Mouse (Mus musculus) kidney, embryonic 14.5 days (tissue): ENCODE measurements around the gene Mlph. TPM values are rescaled to one million over a fixed set of nuclear protein-coding genes. Genes with fewer than 3 reads are reported as not detected.
A peak's percentile ranks its signal among the peaks of the same experiment; 100 is the strongest.

ENCODE experiments used
- ATAC-seq: fragments of 200-750 bp; cut with Nextera tagmentation; 2 replicates; pipeline ENCODE4 v1.8.0; 2017; ENCODE audit warnings: moderate number of reproducible peaks, mild to moderate bottlenecking, moderate TSS enrichment, moderate library complexity; ENCODE audit not compliant: low FRiP score, low TSS enrichment
- H3K27ac ChIP-seq: fragments of 300-500 bp; sonication (generic); 2 replicates; pipeline ENCODE4 v1.5.1; 2014; ENCODE audit warnings: low read depth, mild to moderate bottlenecking, low read length, moderate library complexity, mixed read lengths
- H3K27me3 ChIP-seq: fragments of 300-500 bp; sonication (generic); 2 replicates; pipeline ENCODE4 v1.6.1; 2014; ENCODE audit warnings: mild to moderate bottlenecking, low read length; ENCODE audit not compliant: control insufficient read depth, insufficient read depth
- H3K36me3 ChIP-seq: fragments of 300-500 bp; sonication (generic); 2 replicates; pipeline ENCODE4 v1.6.1; 2014; ENCODE audit warnings: low read length, mixed read lengths; ENCODE audit not compliant: control insufficient read depth, insufficient read depth
- H3K4me1 ChIP-seq: fragments of 300-500 bp; sonication (generic); 2 replicates; pipeline ENCODE4 v1.6.1; 2014; ENCODE audit warnings: low read length, mixed read lengths; ENCODE audit not compliant: control insufficient read depth, insufficient read depth
- H3K4me2 ChIP-seq: fragments of 300-500 bp; sonication (generic); replicated peaks from 2 replicates; pipeline ENCODE4 v1.6.1; 2014; ENCODE audit warnings: low read depth, mild to moderate bottlenecking, low read length
- H3K4me3 ChIP-seq: fragments of 300-500 bp; sonication (generic); 2 replicates; pipeline ENCODE4 v1.5.1; 2014; ENCODE audit warnings: mild to moderate bottlenecking, low read length
- H3K9ac ChIP-seq: fragments of 300-500 bp; sonication (generic); 2 replicates; pipeline ENCODE4 v1.6.1; 2014; ENCODE audit warnings: low read depth, mild to moderate bottlenecking, low read length, moderate library complexity
- H3K9me3 ChIP-seq: fragments of 300-500 bp; sonication (generic); 2 replicates; pipeline ENCODE4 v1.6.1; 2016; ENCODE audit warnings: low read length; ENCODE audit not compliant: control insufficient read depth
- WGBS: fragments of 180-500 bp; shearing (Covaris S2); extraction: QIAGEN DNeasy Blood & Tissue Kit; methylation state at CpG from one replicate; pipeline ENCODE4 v1.1.7; 2014; 5-methylcytosine and 5-hydroxymethylcytosine counted together
- polyA plus RNA-seq: library from polyadenylated mRNA; unstranded; fragments of >200 nt; fragmentation: Nextera tagmentation; extraction: Ambion mirVana; gene quantifications from 2 replicates; pipeline ENCODE4 v1.2.1, GENCODE M21; 2014

Gene Mlph
- polyA plus RNA-seq, 1 experiment from 2014 or later = 0.61 TPM

- peaks cover 4% of the 10 kb centered on the region; the same call in 1 of the 2 replicates for H3K9me3 ChIP-seq
- no peak overlapping the region for H3K9ac ChIP-seq
- no peaks in the 10 kb centered on the region for H3K27me3 ChIP-seq
- no peaks in the 10 kb centered on the region for H3K36me3 ChIP-seq
- ATAC-seq = peak; percentile 48; the same call in 1 of the 2 replicates
- H3K4me2 ChIP-seq = no peak overlapping the region
- no peak overlapping the region for H3K27ac ChIP-seq
- 78% methylated on average over 3 of the region's 3 CpGs for WGBS
- no peak overlapping the region for H3K4me3 ChIP-seq
- 0 out of 2 replicates have a peak, but pooled peaks cover 5% of the 10 kb centered on the region for H3K4me1 ChIP-seq
Observed at GRCm38 (mm10) chr1:90895004-90895403, 19.9 kb upstream of the Mlph start.

GRCm38 (mm10) chr1:90896281-90896680, 18.6 kb upstream of the Mlph start:
- no peak overlapping the region for H3K4me3 ChIP-seq
- no peaks in the 10 kb centered on the region for H3K27me3 ChIP-seq
- H3K9ac ChIP-seq = no peak overlapping the region
- H3K9me3 ChIP-seq = no peaks in the 10 kb centered on the region; the same call in 1 of the 2 replicates
- H3K36me3 ChIP-seq = no peaks in the 10 kb centered on the region
- H3K27ac ChIP-seq = no peak overlapping the region
- H3K4me1 ChIP-seq = 0 out of 2 replicates have a peak, but pooled peaks cover 5% of the 10 kb centered on the region
- no peak for ATAC-seq
- no peak overlapping the region for H3K4me2 ChIP-seq
- WGBS = 79% methylated on average over 4 of the region's 4 CpGs

GRCm38 (mm10) chr1:90896741-90897361, 18.0 kb upstream of the Mlph start:
- H3K9ac ChIP-seq = no peak overlapping the region
- ATAC-seq = peak; percentile 83
- WGBS = 29% methylated on average over 14 of the region's 14 CpGs
- no peaks in the 10 kb centered on the region for H3K36me3 ChIP-seq
- peak overlapping the region; percentile 65 for H3K27ac ChIP-seq
- H3K4me2 ChIP-seq = no peak overlapping the region; the same call in 1 of the 2 replicates
- H3K27me3 ChIP-seq = no peaks in the 10 kb centered on the region
- H3K4me1 ChIP-seq = 0 out of 2 replicates have a peak, but pooled peaks cover 5% of the 10 kb centered on the region
- H3K4me3 ChIP-seq = no peak overlapping the region
- H3K9me3 ChIP-seq = no peaks in the 10 kb centered on the region

GRCm38 (mm10) chr1:90898012-90898411, 16.9 kb upstream of the Mlph start:
- Histone ChIP-seq H3K4me1 (0 out of 2 replicates have a peak, but pooled peaks cover 10% of the 10 kb centered on the region), H3K27me3 (no peaks in the 10 kb centered on the region), H3K36me3 (no peaks in the 10 kb centered on the region), H3K27ac (no peak overlapping the region), H3K4me3 (no peak overlapping the region), H3K9ac (no peak overlapping the region), H3K9me3 (no peaks in the 10 kb centered on the region), H3K4me2 (no peak overlapping the region)
- no peak for ATAC-seq
- 32% methylated on average over 1 of the region's 1 CpGs for WGBS

GRCm38 (mm10) chr1:90899816-90900215, 15.1 kb upstream of the Mlph start:
- Histone ChIP-seq H3K4me2 (no peak overlapping the region), H3K4me3 (no peak overlapping the region), H3K36me3 (no peaks in the 10 kb centered on the region), H3K27ac (no peak overlapping the region), H3K27me3 (no peaks in the 10 kb centered on the region), H3K9ac (no peak overlapping the region), H3K4me1 (0 out of 2 replicates have a peak, but pooled peaks cover 13% of the 10 kb centered on the region), H3K9me3 (no peaks in the 10 kb centered on the region)
- WGBS = 80% methylated on average over 5 of the region's 5 CpGs
- no peak for ATAC-seq

- Histone ChIP-seq H3K27ac (no peak overlapping the region), H3K9me3 (no peaks in the 10 kb centered on the region), H3K36me3 (no peaks in the 10 kb centered on the region), H3K4me1 (0 out of 2 replicates have a peak, but pooled peaks cover 13% of the 10 kb centered on the region), H3K9ac (no peak overlapping the region), H3K4me2 (no peak overlapping the region), H3K27me3 (no peaks in the 10 kb centered on the region), H3K4me3 (no peak overlapping the region)
- no peak for ATAC-seq
- 39% methylated on average over 6 of the region's 6 CpGs for WGBS
Observed at GRCm38 (mm10) chr1:90900406-90900805, 14.5 kb upstream of the Mlph start.

GRCm38 (mm10) chr1:90901246-90901645, 13.6 kb upstream of the Mlph start:
- 88% methylated on average over 4 of the region's 4 CpGs for WGBS
- Histone ChIP-seq H3K9me3 (no peaks in the 10 kb centered on the region), H3K4me1 (0 out of 2 replicates have a peak, but pooled peaks cover 13% of the 10 kb centered on the region), H3K27me3 (no peaks in the 10 kb centered on the region), H3K27ac (no peak overlapping the region), H3K36me3 (no peaks in the 10 kb centered on the region), H3K9ac (no peak overlapping the region), H3K4me2 (no peak overlapping the region), H3K4me3 (no peak overlapping the region)
- ATAC-seq = no peak

- Histone ChIP-seq H3K4me2 (no peak overlapping the region), H3K4me1 (0 out of 2 replicates have a peak, but pooled peaks cover 11% of the 10 kb centered on the region), H3K27ac (no peak overlapping the region), H3K4me3 (no peak overlapping the region), H3K27me3 (no peaks in the 10 kb centered on the region), H3K36me3 (no peaks in the 10 kb centered on the region), H3K9me3 (no peaks in the 10 kb centered on the region), H3K9ac (no peak overlapping the region)
- 93% methylated on average over 6 of the region's 6 CpGs for WGBS
- ATAC-seq = no peak
Observed at GRCm38 (mm10) chr1:90901681-90902208, 13.1 kb upstream of the Mlph start.

GRCm38 (mm10) chr1:90902751-90903150, 12.1 kb upstream of the Mlph start:
- Histone ChIP-seq H3K9me3 (no peaks in the 10 kb centered on the region), H3K9ac (no peak overlapping the region), H3K27ac (no peak overlapping the region), H3K4me1 (0 out of 2 replicates have a peak, but pooled peaks cover 8% of the 10 kb centered on the region), H3K4me2 (no peak overlapping the region), H3K4me3 (no peak overlapping the region), H3K36me3 (no peaks in the 10 kb centered on the region), H3K27me3 (no peaks in the 10 kb centered on the region)
- no peak for ATAC-seq
- WGBS = 73% methylated on average over 3 of the region's 3 CpGs
